Mouse (Mus musculus): Measurements from ENCODE around the gene Mmadhc.

Mmadhc gene

DNA sequence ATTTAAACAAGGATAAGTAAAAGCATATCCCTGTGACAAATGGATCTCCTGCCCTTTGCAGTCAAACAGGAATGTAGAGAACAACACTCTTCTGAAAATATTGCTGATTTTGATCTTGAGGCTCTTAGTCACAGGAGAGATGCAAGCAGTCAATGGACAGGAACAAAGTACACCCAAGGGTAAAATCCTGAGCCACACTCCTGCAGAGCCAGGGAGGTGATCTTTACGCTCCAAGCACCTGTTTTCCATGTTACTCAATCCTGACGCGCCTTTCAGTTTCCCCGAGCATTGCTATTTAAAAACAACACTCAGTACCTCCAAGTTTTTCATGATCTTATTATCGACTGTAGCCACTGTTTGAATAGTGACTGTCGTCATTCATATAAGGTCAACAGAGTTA lies 23.2 kb downstream of the Mmadhc start:
- in situ Hi-C loops (cut with MboI; ENCODE audit: low pct_unique_long_range_greater_than_20kb in 1 of 2, low sequenced_read_pairs in 2 of 2, unreplicated experiment in 1 of 2): loop anchor here (10.0 to 25.0 kb wide), 2 partner anchors 299 to 511 kb away; no protein-coding TSS in a partner anchor

DNA sequence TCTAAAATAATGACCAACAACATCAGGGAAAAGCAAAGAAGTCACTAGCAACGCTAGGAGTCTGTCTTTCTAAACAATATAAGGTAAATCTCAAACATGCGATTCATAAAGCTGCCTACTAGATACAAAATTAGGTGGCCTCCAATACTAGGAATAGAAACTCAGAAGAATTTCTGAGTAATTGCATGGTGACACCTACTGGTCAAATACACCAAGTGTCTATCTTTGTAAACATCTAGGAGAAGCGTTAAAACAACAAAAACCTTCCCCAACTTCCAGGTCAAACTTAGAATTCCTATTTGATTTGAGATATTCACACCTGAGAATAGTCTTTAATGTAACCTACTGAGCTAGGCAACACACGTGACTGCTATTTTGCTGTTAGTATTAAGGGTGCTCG lies 24.4 kb downstream of the Mmadhc start:
- in situ Hi-C loops (cut with MboI; ENCODE audit: low pct_unique_long_range_greater_than_20kb in 1 of 2, low sequenced_read_pairs in 2 of 2, unreplicated experiment in 1 of 2): loop anchor here (10.0 to 25.0 kb wide), 2 partner anchors 297 to 510 kb away; no protein-coding TSS in a partner anchor

DNA sequence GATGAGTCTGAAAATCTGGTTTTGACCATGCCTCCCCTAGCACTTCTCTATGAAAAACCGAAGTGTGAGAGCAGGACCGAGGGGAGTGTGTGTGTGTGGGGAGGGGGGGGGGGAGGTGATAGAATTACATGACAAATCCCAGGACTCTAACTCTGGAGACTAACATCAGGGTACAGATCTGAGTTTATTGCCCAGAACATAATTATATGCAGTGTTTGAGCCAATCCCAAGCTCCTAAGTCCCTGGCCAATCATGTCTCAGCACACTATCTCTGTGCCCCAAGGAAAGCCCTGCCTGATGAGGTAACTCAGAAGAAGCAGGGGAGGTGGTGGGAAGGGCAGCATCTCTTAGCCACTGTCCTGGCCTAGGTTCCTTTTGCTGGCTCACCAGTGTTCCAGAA lies 28.1 kb downstream of the Mmadhc start:
- in situ Hi-C loops (cut with MboI; ENCODE audit: low pct_unique_long_range_greater_than_20kb in 1 of 2, low sequenced_read_pairs in 2 of 2, unreplicated experiment in 1 of 2): loop anchor here in 1 of 2 experiments (25.0 kb wide), 1 partner anchor 506 kb away; no protein-coding TSS in a partner anchor

DNA sequence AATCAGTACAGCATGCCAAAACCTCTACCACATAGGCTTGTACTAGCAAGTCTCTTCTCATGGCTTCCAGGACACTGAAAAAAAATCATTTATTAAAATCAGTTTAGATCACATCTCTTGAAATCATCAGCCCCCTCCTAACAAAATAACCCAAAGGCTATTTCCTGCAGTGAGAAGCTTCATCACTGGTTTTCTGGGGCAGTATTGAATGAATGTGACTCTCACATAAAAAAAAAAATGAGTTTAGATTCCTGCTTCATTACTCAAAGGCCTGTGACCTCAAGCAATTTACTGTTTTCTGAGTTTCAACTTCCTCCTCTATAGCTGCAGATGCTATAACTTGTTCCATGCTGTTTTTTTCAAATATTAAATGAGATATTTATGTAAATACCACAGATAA lies 29.6 kb downstream of the Mmadhc start:
- in situ Hi-C loops (cut with MboI; ENCODE audit: low pct_unique_long_range_greater_than_20kb in 1 of 2, low sequenced_read_pairs in 2 of 2, unreplicated experiment in 1 of 2): loop anchor here in 1 of 2 experiments (25.0 kb wide), 1 partner anchor 505 kb away; no protein-coding TSS in a partner anchor

DNA sequence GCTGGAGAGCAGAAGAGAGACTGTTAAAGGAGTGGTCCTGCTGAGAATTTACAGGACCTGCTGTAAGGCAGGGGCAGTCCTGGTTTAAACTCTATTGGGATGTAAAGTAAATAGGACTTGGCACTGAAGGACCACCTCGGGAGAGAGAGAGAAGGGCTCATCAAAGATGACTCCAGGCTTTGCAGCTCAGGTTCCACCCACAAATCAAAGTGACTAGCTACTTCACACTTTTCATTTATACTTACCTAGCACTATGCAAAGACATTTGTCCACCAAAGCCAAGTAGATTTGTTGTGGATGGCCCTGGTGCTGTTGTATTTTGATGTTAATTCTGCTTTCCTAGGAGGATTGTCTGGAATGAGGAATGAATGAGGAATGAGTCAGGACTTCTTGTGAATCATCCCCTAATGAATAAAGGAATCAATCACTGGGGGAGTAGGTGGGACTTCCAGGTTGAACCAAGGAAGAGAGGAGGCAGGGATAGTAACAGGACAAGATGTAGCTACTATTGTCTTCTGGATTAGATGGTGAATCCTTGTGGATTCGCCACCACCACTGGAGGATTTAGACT lies 31.3 kb downstream of the Mmadhc start:
- in situ Hi-C loops (cut with MboI; ENCODE audit: low pct_unique_long_range_greater_than_20kb in 1 of 2, low sequenced_read_pairs in 2 of 2, unreplicated experiment in 1 of 2): loop anchor here in 1 of 2 experiments (25.0 kb wide), 1 partner anchor 503 kb away; no protein-coding TSS in a partner anchor

DNA sequence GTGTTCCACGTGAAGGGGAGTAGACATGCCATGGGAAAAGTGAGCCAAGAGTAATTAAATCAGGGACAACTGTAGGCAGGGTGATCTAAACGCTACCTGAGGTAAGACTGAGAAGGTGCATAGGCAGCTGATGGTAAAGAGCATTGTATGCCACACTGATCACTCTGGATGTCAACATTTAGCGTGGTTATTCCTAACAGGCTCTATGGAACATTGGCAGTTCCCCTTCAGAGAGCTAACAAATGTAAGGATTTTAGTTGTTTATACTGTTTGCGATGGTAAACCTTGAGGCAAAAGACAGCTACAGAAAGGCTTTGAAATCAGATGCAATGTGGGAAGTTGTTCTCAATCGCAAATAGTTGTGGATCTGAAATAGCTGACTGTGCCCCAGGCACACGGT lies 32.5 kb downstream of the Mmadhc start:
- in situ Hi-C loops (cut with MboI; ENCODE audit: low pct_unique_long_range_greater_than_20kb in 1 of 2, low sequenced_read_pairs in 2 of 2, unreplicated experiment in 1 of 2): loop anchor here in 1 of 2 experiments (25.0 kb wide), 1 partner anchor 502 kb away; no protein-coding TSS in a partner anchor

DNA sequence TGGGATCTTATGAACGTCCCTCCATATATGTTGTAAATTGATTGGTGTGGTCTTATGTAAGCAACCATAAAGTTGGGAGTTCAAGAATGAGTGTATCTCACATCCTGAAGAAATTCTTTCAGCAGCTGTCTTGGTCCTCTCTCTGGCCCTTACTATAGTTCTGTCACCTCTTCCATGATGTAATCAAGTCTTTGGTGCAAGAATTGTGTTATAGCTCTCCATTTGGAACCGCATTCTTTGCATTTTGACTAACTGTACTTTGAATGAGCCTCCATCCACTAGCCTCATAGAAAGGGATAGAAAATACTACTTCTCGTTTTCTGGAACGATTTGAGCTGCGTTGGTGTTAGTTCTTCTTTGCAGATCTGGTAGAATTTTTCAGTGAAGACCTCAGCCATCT lies 41.6 kb downstream of the Mmadhc start:
- in situ Hi-C loops (cut with MboI; ENCODE audit: low pct_unique_long_range_greater_than_20kb in 1 of 2, low sequenced_read_pairs in 2 of 2, unreplicated experiment in 1 of 2): loop anchor here in 1 of 2 experiments (25.0 kb wide), 1 partner anchor 493 kb away; no protein-coding TSS in a partner anchor

DNA sequence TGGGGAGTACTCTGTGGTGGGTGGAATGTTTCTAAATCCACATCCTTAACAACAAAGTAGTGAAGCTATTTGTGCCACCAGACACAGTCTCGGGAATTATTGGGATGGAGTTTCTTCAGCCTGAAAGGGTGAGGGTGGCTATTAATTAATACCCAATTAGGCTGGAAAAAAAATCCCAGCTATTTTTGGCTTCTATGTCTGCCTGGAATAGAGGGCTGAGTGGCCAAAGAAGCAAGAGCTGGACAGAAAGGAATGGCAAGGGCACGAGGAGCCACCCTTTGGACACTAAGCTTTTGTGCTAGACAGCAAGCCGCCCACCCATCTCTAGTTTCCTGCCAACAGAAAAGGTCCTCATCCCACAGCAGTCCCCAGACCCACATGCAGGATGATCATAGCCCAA lies 48.0 kb downstream of the Mmadhc start:
- in situ Hi-C loops (cut with MboI; ENCODE audit: low pct_unique_long_range_greater_than_20kb in 1 of 2, low sequenced_read_pairs in 2 of 2, unreplicated experiment in 1 of 2): no loop called here

DNA sequence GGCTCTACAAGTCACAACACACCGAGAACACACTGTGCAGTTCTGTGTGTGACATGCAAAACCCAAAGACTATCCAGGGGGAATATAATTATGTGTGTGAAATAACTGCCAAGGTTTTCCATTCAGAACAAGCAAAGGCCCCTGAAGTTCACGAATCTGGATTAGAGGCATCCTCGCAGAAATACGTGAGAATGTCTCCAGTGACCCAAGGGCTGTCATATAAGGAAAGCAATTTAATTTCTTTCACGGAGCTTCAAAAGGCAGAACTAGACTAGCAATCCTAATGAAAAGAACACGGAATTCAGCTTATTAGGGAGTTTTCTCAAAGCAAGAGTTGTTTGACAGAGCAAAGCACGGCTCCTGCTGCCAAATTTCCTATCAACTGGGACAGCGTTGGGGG lies 63.1 kb downstream of the Mmadhc start:
- in situ Hi-C loops (cut with MboI; ENCODE audit: low pct_unique_long_range_greater_than_20kb in 1 of 2, low sequenced_read_pairs in 2 of 2, unreplicated experiment in 1 of 2): no loop called here
